Mouse (Mus musculus) C2C12 (cell line): ENCODE data around the gene Rdh8.

Experiments used
- CTCF ChIP-seq: IDR thresholded peaks from one replicate; pipeline ENCODE4 v1.5.1; 2011; ENCODE audit not compliant: control insufficient read depth, insufficient read depth, insufficient read length
- MYOD1 ChIP-seq: IDR thresholded peaks from one replicate; pipeline ENCODE4 v1.6.1; 2011; ENCODE audit warnings: low read depth; ENCODE audit not compliant: control insufficient read depth, insufficient read length

DNA sequence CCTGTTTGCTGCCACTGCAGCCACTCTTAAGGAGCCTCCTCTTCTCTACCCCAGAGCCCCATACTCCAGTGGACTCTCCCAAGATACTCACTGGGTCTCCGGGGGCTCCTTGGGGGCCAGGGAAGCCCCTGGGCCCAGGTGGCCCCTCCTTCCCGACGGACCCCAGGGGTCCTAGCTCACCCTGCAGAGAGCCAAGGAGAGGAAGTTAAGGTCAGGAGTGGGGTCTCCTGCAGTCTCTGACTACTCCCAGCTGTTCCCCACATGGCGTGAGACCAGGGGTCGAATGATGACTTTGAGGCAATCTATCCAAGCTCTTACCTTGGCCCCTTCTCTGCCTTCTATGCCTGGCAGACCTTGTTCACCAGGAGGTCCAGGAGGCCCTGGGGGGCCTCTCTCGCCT, 33.2 kb upstream of the Rdh8 start:
- TF ChIP-seq CTCF (no peak), MYOD1 (no peak)
